Mouse (Mus musculus) testis, postnatal 14 days (tissue): ENCODE results near the gene Gm20890.
"Not testable (repeated sequence)": the region's sequence is repeated elsewhere in the genome, so short reads cannot be mapped to it uniquely, and the experiment has no call there.

Experiments
- DNase-seq: peaks from one replicate; pipeline ENCODE4 v3.0.0; 2021; ENCODE audit warnings: low spot score

The Gm20890 gene

DNA sequence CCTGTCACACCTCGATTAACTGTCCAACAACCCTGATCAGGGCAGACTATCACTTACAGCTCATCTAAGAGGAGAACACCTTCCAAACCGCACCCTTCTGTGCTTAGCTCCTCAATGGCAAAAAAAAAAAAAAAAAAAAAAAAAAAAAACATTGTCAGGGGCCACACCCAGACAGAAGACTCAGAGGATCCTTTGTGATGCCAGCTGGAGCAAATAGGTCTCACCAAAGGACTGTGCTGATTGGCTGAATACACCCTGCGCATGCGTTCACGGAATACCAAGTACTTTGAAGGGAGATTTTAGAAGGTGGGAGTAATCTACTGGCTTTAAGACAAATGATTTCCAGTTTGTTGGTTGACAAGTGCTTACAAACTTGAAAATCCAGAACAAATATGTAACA, at the start of gene Gm20890:
Gm20890 (minus strand) TSS at position 101 of the 400 bp plus-strand sequence.
- not testable (repeated sequence) for DNase-seq
